Mouse (Mus musculus) central nervous system, embryonic 14 days (tissue): Measurements from ENCODE around the gene Wfdc13. TPM values are rescaled to one million over a fixed set of nuclear protein-coding genes. Genes with fewer than 3 reads are reported as not detected.

Experiments used
- polyA plus RNA-seq: library from polyadenylated mRNA; depleted of rRNA; stranded (reverse); fragments of >200 nt; gene quantifications from 2 replicates; pipeline ENCODE4 v1.2.3, GENCODE M21; 2012; rRNA removed

Gene Wfdc13
- not detected in 2 replicates for polyA plus RNA-seq

DNA sequence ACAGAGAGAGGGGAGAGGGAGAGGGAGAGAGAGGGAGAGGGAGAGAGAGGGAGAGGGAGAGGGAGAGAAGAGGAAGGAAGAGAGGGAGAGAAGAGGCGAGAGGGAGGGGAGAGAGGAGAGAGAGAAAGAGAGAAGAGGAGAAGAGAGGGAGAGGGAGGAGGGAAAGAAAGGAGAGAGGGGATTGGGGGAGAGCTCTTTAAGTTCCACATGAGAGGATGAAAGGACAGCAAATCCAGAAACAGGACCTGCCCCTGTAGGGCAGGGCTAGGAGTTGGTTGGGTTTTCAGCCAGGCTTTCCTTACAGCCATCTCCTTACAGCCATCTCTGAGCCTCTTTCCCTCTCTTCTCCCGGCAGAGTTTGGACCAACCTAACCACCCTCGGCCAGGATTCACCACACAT lies at the start of gene Wfdc13:
Wfdc13 (plus strand) TSS at position 301 of the 400 bp plus-strand sequence.

DNA sequence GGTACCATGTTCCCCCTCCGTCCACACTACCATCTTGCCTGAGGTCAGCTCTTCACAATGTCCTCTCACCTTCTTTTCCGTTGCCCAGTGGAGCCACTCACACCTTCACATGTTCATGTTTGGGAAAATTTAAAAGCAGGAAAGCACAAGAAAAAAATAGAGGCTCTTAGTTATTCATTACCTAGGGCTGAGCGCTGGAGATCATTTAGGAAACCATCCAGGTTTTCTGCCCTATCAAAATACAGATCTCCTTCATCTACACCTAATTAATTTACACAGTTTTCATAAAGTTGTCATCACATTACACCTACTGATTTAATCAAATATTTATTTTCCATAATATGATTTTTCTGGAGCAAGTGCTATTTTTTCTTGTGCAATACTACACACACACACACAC lies 46.2 kb upstream of the Wfdc13 start, which contains the start of gene Wfdc16:
Wfdc16 (minus strand) TSS at position 101 of the 400 bp plus-strand sequence.

DNA sequence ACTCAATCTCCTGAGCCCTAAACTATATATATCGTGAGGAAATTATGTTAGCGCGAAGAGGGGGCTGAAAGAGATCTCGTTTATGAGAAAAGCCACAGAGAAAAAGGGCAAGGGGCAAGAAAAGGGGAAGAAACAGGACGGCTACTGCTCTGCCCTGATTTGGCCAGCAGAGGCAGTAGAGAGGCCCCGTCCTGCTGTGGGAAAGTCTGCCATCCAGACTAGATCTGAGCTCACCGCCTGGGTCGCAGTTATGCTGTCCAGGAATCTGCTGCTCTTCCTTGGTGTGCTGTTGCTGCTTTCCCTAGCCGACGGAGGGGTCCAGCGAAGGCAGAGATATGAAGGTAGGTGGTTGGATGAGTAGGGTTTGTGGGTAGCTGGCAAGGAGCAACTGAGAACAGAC lies 29.0 kb upstream of the Wfdc13 start, which contains the start of gene Wfdc10:
Wfdc10 (plus strand) TSS at position 189 of the 400 bp plus-strand sequence.

DNA sequence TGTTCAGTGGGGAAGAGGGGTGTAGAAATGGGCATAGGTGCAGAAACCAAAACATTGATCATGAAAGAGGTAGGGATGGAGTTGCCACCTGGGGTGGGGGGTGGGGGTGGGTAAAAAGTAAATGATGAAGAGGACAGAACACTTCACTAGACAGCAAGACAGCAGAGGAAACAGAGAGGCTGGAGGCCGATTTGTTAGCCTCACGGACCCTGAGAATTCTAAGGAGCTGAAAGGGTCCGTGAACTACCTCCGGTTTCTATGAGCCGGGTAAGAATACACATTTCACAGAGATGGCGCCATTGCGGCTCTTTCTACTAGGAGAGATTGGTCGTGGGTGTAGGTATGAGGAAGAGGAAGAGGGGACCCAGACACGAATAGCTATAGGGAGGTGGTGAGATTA lies 28.4 kb upstream of the Wfdc13 start, which contains the start of gene Wfdc9:
Wfdc9 (minus strand) TSS at position 101 of the 400 bp plus-strand sequence.

DNA sequence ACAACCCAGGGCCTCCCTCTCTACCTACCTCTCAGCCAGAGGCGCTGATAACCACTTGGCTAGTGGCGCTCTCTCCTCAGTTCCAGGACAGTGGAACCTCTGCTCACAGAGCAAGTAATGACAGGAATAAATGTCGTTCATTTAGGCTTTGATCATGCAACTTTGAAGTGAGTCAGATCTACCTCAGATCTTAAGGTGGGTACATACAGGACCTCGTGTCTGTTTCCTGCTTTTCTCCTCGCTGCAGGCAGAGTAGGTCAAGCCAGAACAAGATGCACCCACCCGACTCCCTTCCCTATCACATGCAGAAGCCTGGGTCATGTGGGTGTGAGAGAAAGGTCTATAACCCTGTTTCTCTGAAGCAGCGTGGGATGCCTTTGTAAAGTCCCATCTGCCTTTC lies 10.9 kb upstream of the Wfdc13 start, which contains the start of gene Wfdc11:
Wfdc11 (minus strand) TSS at position 101 of the 400 bp plus-strand sequence.

DNA sequence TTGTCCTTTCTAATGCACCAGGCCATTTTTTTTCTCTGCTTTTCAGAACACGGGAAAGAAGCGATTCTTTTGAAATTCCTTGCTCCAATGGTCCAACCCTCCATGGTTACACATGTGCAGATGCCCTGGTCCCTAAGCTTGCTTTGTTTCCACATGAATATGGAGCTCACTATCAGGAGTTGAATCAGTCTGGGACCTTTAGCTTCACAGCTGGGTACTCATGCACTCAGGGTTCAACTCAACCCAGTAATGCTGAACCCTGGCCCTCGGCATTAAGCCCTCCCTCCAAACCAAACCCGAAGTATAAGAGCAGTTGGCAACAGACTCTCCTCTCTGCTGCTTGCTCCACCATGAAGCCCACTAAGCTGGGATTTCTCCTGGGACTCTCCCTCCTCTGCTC lies 13.3 kb downstream of the Wfdc13 start, which contains the start of gene Spint4:
Spint4 (plus strand) TSS at position 301 of the 400 bp plus-strand sequence.

DNA sequence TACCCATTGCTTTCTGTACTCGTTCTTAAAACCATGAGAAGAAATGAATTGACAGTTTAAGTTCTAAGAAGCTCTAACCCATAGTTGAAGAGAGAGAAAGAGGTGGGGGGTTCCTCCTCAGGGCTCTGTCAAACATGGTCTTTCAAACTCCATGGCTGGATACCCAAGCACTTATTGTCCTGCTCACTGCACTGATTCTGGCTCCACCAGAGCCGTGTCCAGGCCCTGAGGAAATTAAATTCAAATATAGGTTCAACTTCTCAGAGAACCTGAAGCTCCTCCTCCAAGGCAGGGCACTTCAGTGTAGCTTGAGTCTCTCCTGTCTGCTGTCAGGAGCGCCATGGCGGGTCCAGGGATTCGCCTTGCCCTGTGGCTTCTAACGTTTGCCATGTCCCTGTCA lies 30.1 kb downstream of the Wfdc13 start, which contains the start of gene Spint5:
Spint5 (plus strand) TSS at position 301 of the 400 bp plus-strand sequence.

Other genes starting within 250 kb of the Wfdc13 start
- gene Sdc4, start 241.2 kb upstream of the Wfdc13 start, polyA plus RNA-seq, result 3.3 and 8.2 TPM in 2 replicates
- gene Sys1, start 228.1 kb upstream of the Wfdc13 start, polyA plus RNA-seq, result 53.1 and 56.8 TPM in 2 replicates
- 10.3 and 10.7 TPM in 2 replicates for gene Gm20458, start 224.1 kb upstream of the Wfdc13 start, polyA plus RNA-seq
- gene Trp53tg5, start 211.4 kb upstream of the Wfdc13 start, polyA plus RNA-seq, result not detected in 2 replicates
- 9.6 and 11.6 TPM in 2 replicates for gene Dbndd2, start 199.0 kb upstream of the Wfdc13 start, polyA plus RNA-seq
- gene Pigt, start 187.6 kb upstream of the Wfdc13 start, polyA plus RNA-seq, result 82.2 and 101 TPM in 2 replicates
- gene Wfdc2, start 122.7 kb upstream of the Wfdc13 start, polyA plus RNA-seq, result 4.5 and 14.3 TPM in 2 replicates
- not detected in 2 replicates for gene Spint3, start 111.6 kb upstream of the Wfdc13 start, polyA plus RNA-seq
- not detected in 2 replicates for gene Wfdc6a, start 99.7 kb upstream of the Wfdc13 start, polyA plus RNA-seq
- not detected in 2 replicates for gene Eppin, start 91.5 kb upstream of the Wfdc13 start, polyA plus RNA-seq
- gene Wfdc6b, start 71.6 kb upstream of the Wfdc13 start, polyA plus RNA-seq, result not detected in 2 replicates
- gene Wfdc8, start 71.5 kb upstream of the Wfdc13 start, polyA plus RNA-seq, result 0.04 TPM in 1 of 2 replicates, not detected in the other
- gene Wfdc16, start 46.3 kb upstream of the Wfdc13 start, polyA plus RNA-seq, result not detected in 2 replicates
- not detected in 2 replicates for gene Wfdc10, start 29.1 kb upstream of the Wfdc13 start, polyA plus RNA-seq
- gene Wfdc9, start 28.5 kb upstream of the Wfdc13 start, polyA plus RNA-seq, result not detected in 2 replicates
- not detected in 2 replicates for gene Wfdc11, start 11.0 kb upstream of the Wfdc13 start, polyA plus RNA-seq
- not detected in 2 replicates for gene Spint4, start 13.4 kb downstream of the Wfdc13 start, polyA plus RNA-seq
- not detected in 2 replicates for gene Spint5, start 30.2 kb downstream of the Wfdc13 start, polyA plus RNA-seq
- 1.0 and 1.1 TPM in 2 replicates for gene Wfdc3, start 60.8 kb downstream of the Wfdc13 start, polyA plus RNA-seq
- 60.1 and 64.9 TPM in 2 replicates for gene Dnttip1, start 60.9 kb downstream of the Wfdc13 start, polyA plus RNA-seq
- gene Ube2c, start 84.8 kb downstream of the Wfdc13 start, polyA plus RNA-seq, result 143 and 191 TPM in 2 replicates
- gene Tnnc2, start 94.9 kb downstream of the Wfdc13 start, polyA plus RNA-seq, result 0.54 and 60.3 TPM in 2 replicates
- 20.5 and 22.1 TPM in 2 replicates for gene Snx21, start 100.7 kb downstream of the Wfdc13 start, polyA plus RNA-seq
- 30.2 and 33.6 TPM in 2 replicates for gene Acot8, start 119.8 kb downstream of the Wfdc13 start, polyA plus RNA-seq
- gene Zswim3, start 120.0 kb downstream of the Wfdc13 start, polyA plus RNA-seq, result 8.6 and 9.6 TPM in 2 replicates
- 11.8 and 12.3 TPM in 2 replicates for gene Zswim1, start 137.6 kb downstream of the Wfdc13 start, polyA plus RNA-seq
- 0.31 and 0.49 TPM in 2 replicates for gene Spata25, start 143.4 kb downstream of the Wfdc13 start, polyA plus RNA-seq
- 126 and 143 TPM in 2 replicates for gene Ctsa, start 147.8 kb downstream of the Wfdc13 start, polyA plus RNA-seq
- gene Neurl2, start 148.3 kb downstream of the Wfdc13 start, polyA plus RNA-seq, result 4.2 and 5.6 TPM in 2 replicates
- gene Pltp, start 172.6 kb downstream of the Wfdc13 start, polyA plus RNA-seq, result 62.6 and 75.4 TPM in 2 replicates
- 49.4 and 52.0 TPM in 2 replicates for gene Pcif1, start 194.2 kb downstream of the Wfdc13 start, polyA plus RNA-seq
- gene Zfp335, start 226.7 kb downstream of the Wfdc13 start, polyA plus RNA-seq, result 38.2 and 41.2 TPM in 2 replicates